8 mouse cellular contexts compared by ENCODE assay signal in the genomic region with DNA sequence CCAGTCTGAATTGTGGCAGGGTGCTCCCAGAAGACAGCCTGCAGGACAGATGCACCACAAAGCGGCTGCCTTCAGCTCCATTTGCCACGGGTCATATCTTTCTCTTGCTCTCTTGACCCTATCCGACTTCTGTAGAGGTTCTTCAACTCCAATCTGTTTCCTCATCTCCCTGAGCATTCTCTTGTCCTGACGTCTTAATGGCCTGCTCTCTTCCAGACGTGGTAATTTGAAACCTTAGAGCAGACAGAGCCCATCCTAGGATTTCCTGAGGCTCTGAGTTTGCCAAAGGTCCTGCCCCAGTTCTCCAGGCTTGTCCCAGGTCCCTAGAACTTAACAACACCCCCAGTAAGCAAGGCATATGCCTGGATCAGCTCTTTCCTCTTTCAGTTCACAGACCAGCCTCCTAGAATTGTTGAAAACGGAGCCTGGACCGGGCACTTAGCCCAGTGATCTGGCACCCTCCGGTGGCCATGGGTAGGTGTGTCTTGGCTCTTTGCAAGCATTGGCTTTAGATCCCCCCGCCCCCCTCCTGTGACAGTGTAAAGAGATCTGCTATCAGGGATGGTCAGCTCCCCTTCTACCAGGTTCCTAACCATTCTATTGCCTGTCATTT. TPM values are rescaled to one million over a fixed set of nuclear protein-coding genes. Genes with fewer than 3 reads are reported as not detected.
DNase-seq lines count a peak whose midpoint lies in the region; ATAC-seq and TF ChIP-seq lines count a peak whose summit lies in the region.

No protein-coding gene starts in this region.

- TF ChIP-seq CTCF in spleen, adult 2 months (IDR thresholded peaks at IDR 0.05; ENCODE audit: extremely low read depth, insufficient read depth, insufficient read length, insufficient replicate concordance), result peak; percentile 68; the same call in 1 of the 2 replicates

- H3K4me3 ChIP-seq in heart, embryonic 15.5 days, result no peak overlapping the region; the same call in 1 of the 2 replicates
- H3K4me3 ChIP-seq in spleen, adult 2 months (ENCODE audit: extremely low read depth, insufficient read depth, insufficient read length), result no peak overlapping the region

- no peaks in the 10 kb centered on the region for H3K9me3 ChIP-seq in heart, embryonic 15.5 days (replicated peaks)

- peak overlapping the region; percentile 46 for H3K4me2 ChIP-seq in heart, embryonic 15.5 days

- ATAC-seq in cerebellum, adult (ENCODE audit: insufficient number of reproducible peaks, low FRiP score, low TSS enrichment), result no peak
- ATAC-seq in heart, embryonic 15.5 days (replicated peaks; ENCODE audit: insufficient number of reproducible peaks, insufficient read depth, low FRiP score, low read depth), result no peak

- TF ChIP-seq POLR2A in spleen, adult 2 months (IDR thresholded peaks at IDR 0.05; ENCODE audit: low read depth, low read length), result no peak

- 0 out of 2 replicates have a peak overlapping the region, but pooled peaks have one; percentile 37 for H3K9ac ChIP-seq in heart, embryonic 15.5 days

- H3K36me3 ChIP-seq in heart, embryonic 15.5 days, result no peaks in the 10 kb centered on the region
- H3K36me3 ChIP-seq in spleen, adult 2 months (ENCODE audit: control insufficient read depth, insufficient read depth, low read length), result no peaks in the 10 kb centered on the region

- H3K27me3 ChIP-seq in heart, embryonic 15.5 days, result no peaks in the 10 kb centered on the region
- no peaks in the 10 kb centered on the region for H3K27me3 ChIP-seq in spleen, adult 2 months (ENCODE audit: control insufficient read depth, insufficient read depth, low read length)

- H3K4me1 ChIP-seq in heart, embryonic 15.5 days (replicated peaks), result peaks cover 7% of the 10 kb centered on the region; the same call in 1 of the 2 replicates
- H3K4me1 ChIP-seq in spleen, adult 2 months (ENCODE audit: control insufficient read depth, insufficient read depth, insufficient read length), result peaks cover 28% of the 10 kb centered on the region

- 9% methylated on average over 9 of the region's 9 CpGs for WGBS in heart, embryonic 15.5 days
- 41% methylated on average over 9 of the region's 9 CpGs for WGBS in spleen, adult 2 months

- H3K27ac ChIP-seq in heart, embryonic 15.5 days, result no peak overlapping the region
- H3K27ac ChIP-seq in spleen, adult 2 months (ENCODE audit: insufficient read depth, low read length), result peak overlapping the region; percentile 19

- DNase-seq in cerebellum, adult 11 months, result peak; percentile 27
- DNase-seq in adrenal gland, adult 18-20 months (ENCODE audit: low spot score in 2 of 2), result peak; percentile 42 to 44
- peak; percentile 36 for DNase-seq in embryo, embryonic 11.5 days (ENCODE audit: low read depth, low spot score)
- peak; percentile 72 to 82 for DNase-seq in kidney, postnatal 4 days
- DNase-seq in lung, postnatal 4 days, result peak; percentile 70 to 72
- peak; percentile 54 to 76 for DNase-seq in spleen, adult 2 months (ENCODE audit: low read depth in 1 of 2, low spot score in 2 of 2)

RNA-seq across cellular contexts. Expression of a gene that starts 38.2 kb away (rescaled TPM):
- total RNA-seq in adrenal gland, adult 18-20 months (2021), result 10 to 100 TPM; 42.3 to 42.5 TPM
- 4.7 and 5.5 TPM in 2 replicates for polyA plus RNA-seq in heart, embryonic 15.5 days (2015; fragmentation: Nextera tagmentation; extraction: Ambion mirVana)
- polyA plus RNA-seq in spleen, adult 2 months (2012; rRNA removed), result 22.3 and 23.2 TPM in 2 replicates

Comparison
In these comparisons a context has a peak if more than half of its experiments do, and no peak if none do; other contexts are left out.
1. DNase-seq: peak in every context shown above with its lines; median percentile 77 in kidney, postnatal 4 days; 71 in lung, postnatal 4 days; 65 in spleen, adult 2 months; 43 in adrenal gland, adult 18-20 months; 36 in embryo, embryonic 11.5 days; 27 in cerebellum, adult 11 months.